Mouse (Mus musculus) midbrain, embryonic 14.5 days (tissue): ENCODE data around the gene Dnajc6. TPM values are rescaled to one million over a fixed set of nuclear protein-coding genes. Genes with fewer than 3 reads are reported as not detected.

ENCODE experiments used
- ATAC-seq: fragments of 200-750 bp; cut with Nextera tagmentation; 2 replicates; pipeline ENCODE4 v1.8.0; 2017; ENCODE audit warnings: moderate number of reproducible peaks, moderate library complexity; ENCODE audit not compliant: low FRiP score, low TSS enrichment
- DNase-seq: peaks from one replicate; pipeline ENCODE4 v3.0.0-alpha.2; 2015
- H3K27ac ChIP-seq: fragments of 300-500 bp; sonication (generic); replicated peaks from 2 replicates; pipeline ENCODE4 v1.5.1; 2014; ENCODE audit warnings: mild to moderate bottlenecking, low read depth, low read length, moderate library complexity
- H3K27me3 ChIP-seq: fragments of 300-500 bp; sonication (generic); 2 replicates; pipeline ENCODE4 v1.6.1; 2014; ENCODE audit warnings: low read length, control low read depth, mixed read lengths; ENCODE audit not compliant: control insufficient read depth, insufficient read depth
- H3K36me3 ChIP-seq: fragments of 300-500 bp; sonication (generic); 2 replicates; pipeline ENCODE4 v1.6.1; 2014; ENCODE audit warnings: low read length, control low read depth; ENCODE audit not compliant: control insufficient read depth, insufficient read depth
- H3K4me1 ChIP-seq: fragments of 300-500 bp; sonication (generic); 2 replicates; pipeline ENCODE4 v1.6.1; 2014; ENCODE audit warnings: mild to moderate bottlenecking, antibody characterized with exemption, low read length, control low read depth; ENCODE audit not compliant: control insufficient read depth, insufficient read depth
- H3K4me2 ChIP-seq: fragments of 300-500 bp; sonication (generic); 2 replicates; pipeline ENCODE4 v1.6.1; 2014; ENCODE audit warnings: mild to moderate bottlenecking, low read length, moderate library complexity
- H3K4me3 ChIP-seq: fragments of 300-500 bp; sonication (generic); replicated peaks from 2 replicates; pipeline ENCODE4 v1.5.1; 2014; ENCODE audit warnings: low read depth, low read length
- H3K9ac ChIP-seq: fragments of 300-500 bp; sonication (generic); replicated peaks from 2 replicates; pipeline ENCODE4 v1.6.1; 2014; ENCODE audit warnings: mild to moderate bottlenecking, low read length, moderate library complexity
- H3K9me3 ChIP-seq: fragments of 300-500 bp; sonication (generic); 2 replicates; pipeline ENCODE4 v1.6.1; 2016; ENCODE audit warnings: low read length, control low read depth, mixed read lengths; ENCODE audit not compliant: control insufficient read depth
- WGBS: fragments of 180-500 bp; shearing (Covaris S2); extraction: QIAGEN DNeasy Blood & Tissue Kit; methylation state at CpG from one replicate; pipeline ENCODE4 v1.1.7; 2014; 5-methylcytosine and 5-hydroxymethylcytosine counted together
- polyA plus RNA-seq: library from polyadenylated mRNA; unstranded; fragments of >200 nt; fragmentation: Nextera tagmentation; extraction: Ambion mirVana; gene quantifications from 2 replicates; pipeline ENCODE4 v1.2.1, GENCODE M21; 2014

Gene Dnajc6
- polyA plus RNA-seq, 1 experiment from 2014 or later: 55.0 TPM

DNA sequence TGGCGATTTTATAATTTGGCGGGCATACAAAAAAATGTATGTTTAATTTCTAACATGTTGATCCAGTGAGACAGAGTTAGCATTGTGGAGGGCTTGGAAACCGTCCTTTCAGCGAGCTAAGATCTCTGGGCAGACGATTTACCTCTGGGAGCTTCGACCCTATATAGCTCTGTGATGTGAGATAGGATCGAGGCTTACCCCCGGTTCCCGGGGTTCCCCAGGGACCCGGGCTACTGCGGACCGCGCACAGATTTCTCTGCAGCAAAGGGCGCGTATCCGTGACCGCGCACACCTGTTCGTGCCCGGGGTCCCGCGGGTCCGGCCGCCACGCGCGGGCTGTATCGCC, 287 bp upstream of the Dnajc6 start:
- H3K36me3 ChIP-seq: no peaks in the 10 kb centered on the region
- H3K9me3 ChIP-seq: no peaks in the 10 kb centered on the region
- H3K27ac ChIP-seq: no peak overlapping the region
- no peaks in the 10 kb centered on the region for H3K4me1 ChIP-seq
- peaks cover 28% of the 10 kb centered on the region for H3K27me3 ChIP-seq
- under 1% methylated on average over 28 of the region's 28 CpGs for WGBS
- H3K9ac ChIP-seq: peak overlapping the region; percentile 66
- peak overlapping the region; percentile 64 for H3K4me3 ChIP-seq
- ATAC-seq (peak; percentile 47), DNase-seq (no peak)
- peak overlapping the region; percentile 97 for H3K4me2 ChIP-seq

DNA sequence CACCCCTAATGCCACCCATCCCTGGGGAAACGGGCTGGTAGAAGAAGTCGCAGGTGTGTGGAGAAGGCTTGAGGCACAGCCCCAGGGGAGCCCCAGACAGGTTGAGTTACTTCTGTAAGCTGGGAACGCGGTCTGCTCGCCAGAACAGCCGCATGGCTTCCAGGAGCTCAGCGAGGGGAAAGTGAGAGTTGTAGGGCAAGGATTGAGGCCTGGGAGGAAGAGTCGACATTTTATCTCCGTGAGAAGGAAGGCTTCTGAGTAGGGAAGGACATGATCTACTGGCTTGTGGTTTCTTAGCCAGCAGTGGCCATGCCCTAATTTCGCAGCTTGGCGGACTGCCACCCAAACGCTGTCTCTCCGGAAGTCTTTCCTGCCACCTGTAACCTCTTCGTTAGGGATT, 888 bp downstream of the Dnajc6 start:
- no peak overlapping the region for H3K9ac ChIP-seq
- DNase-seq: peak; percentile 46
- WGBS: 6% methylated on average over 14 of the region's 14 CpGs

DNA sequence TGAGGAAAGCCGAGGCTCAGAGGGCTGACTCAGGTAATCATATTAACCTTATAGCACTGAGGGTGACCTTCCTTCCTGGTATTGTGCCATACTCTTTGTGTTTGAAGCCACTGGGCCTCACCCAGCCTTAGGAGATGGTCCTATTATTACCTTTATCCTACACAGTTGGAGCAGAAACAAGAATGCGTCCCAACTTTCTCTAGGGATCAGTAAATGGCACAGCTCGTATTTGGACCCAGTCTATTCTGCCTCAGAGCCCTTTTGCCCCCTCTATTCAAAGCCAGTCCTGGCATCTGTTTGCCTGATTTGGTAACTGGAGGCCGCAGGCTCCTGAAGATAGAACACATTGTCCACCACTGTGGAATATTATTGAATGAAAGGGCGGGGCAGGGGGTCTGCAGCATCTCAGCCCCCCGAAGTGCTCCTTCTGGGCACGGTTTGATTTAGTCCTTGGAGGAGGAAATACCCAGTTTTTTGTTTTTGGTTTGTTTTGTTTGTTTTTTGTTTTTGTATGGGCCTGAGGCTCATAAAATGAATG, 8.1 kb downstream of the Dnajc6 start:
- 46% methylated on average over 7 of the region's 7 CpGs for WGBS
- no peak overlapping the region for H3K4me2 ChIP-seq
- H3K9me3 ChIP-seq: no peaks in the 10 kb centered on the region
- ATAC-seq (no peak), DNase-seq (no peak)
- no peak overlapping the region for H3K4me3 ChIP-seq
- H3K27ac ChIP-seq: no peak overlapping the region
- H3K36me3 ChIP-seq: no peaks in the 10 kb centered on the region
- no peak overlapping the region for H3K9ac ChIP-seq
- H3K4me1 ChIP-seq: 0 out of 2 replicates have a peak, but pooled peaks cover 3% of the 10 kb centered on the region
- H3K27me3 ChIP-seq: no peaks in the 10 kb centered on the region

More for the DNA sequence above, 888 bp downstream of the Dnajc6 start:
- Histone ChIP-seq H3K4me1 (no peaks in the 10 kb centered on the region), H3K4me3 (peak overlapping the region; percentile 64), H3K9me3 (no peaks in the 10 kb centered on the region), H3K36me3 (no peaks in the 10 kb centered on the region), H3K27ac (no peak overlapping the region), H3K4me2 (peak overlapping the region; percentile 97), H3K27me3 (peaks cover 28% of the 10 kb centered on the region)
- no peak for ATAC-seq

DNA sequence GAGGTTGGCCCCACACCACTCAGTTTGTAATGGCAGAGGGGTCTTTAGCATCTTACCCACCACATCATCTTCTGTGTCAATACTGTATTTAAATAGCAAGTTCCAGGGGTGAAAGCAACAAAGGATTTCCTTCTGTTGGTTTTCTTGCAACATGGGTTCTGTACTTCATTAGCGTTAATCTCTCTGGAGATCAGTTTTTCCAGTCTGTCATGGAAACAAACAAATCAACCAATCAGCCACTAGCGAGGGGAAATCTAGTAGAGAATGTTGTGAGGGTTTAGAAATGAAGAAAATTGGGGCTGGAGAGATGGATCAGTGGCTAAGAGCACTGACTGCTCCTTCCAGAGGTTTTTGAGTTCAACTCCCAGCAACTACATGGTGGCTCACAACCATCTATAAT, 9.5 kb downstream of the Dnajc6 start:
- Histone ChIP-seq H3K4me3 (no peak overlapping the region), H3K27me3 (no peaks in the 10 kb centered on the region), H3K4me2 (no peak overlapping the region), H3K9me3 (no peaks in the 10 kb centered on the region), H3K4me1 (0 out of 2 replicates have a peak, but pooled peaks cover 3% of the 10 kb centered on the region), H3K27ac (no peak overlapping the region), H3K9ac (no peak overlapping the region), H3K36me3 (no peaks in the 10 kb centered on the region)
- no peak for DNase-seq
- WGBS: 71% methylated on average over 2 of the region's 2 CpGs
- no peak for ATAC-seq

DNA sequence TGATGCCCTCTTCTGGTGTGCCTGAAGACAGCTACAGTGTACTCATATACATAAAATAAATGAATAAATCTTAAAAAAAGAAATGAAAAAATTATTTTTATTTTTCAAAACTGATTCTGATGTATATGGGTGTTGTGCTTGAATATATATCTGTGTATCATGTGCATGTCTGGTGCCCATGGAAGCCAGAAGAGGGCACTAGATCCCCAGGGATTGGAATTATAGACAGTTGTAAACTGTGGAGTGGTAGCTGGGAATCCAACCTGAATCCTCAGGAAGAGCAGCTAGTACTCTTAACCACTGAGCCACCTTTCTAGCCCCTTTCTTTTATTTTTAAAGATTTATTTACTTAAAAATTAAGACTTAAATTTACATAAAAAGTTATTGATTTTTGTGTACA, 9.9 kb downstream of the Dnajc6 start:
- H3K9me3 ChIP-seq: no peaks in the 10 kb centered on the region
- H3K4me2 ChIP-seq: no peak overlapping the region
- DNase-seq (no peak), ATAC-seq (no peak)
- no peaks in the 10 kb centered on the region for H3K27me3 ChIP-seq
- no peaks in the 10 kb centered on the region for H3K36me3 ChIP-seq
- H3K9ac ChIP-seq: no peak overlapping the region
- no peak overlapping the region for H3K27ac ChIP-seq
- no peak overlapping the region for H3K4me3 ChIP-seq
- H3K4me1 ChIP-seq: 0 out of 2 replicates have a peak, but pooled peaks cover 3% of the 10 kb centered on the region

DNA sequence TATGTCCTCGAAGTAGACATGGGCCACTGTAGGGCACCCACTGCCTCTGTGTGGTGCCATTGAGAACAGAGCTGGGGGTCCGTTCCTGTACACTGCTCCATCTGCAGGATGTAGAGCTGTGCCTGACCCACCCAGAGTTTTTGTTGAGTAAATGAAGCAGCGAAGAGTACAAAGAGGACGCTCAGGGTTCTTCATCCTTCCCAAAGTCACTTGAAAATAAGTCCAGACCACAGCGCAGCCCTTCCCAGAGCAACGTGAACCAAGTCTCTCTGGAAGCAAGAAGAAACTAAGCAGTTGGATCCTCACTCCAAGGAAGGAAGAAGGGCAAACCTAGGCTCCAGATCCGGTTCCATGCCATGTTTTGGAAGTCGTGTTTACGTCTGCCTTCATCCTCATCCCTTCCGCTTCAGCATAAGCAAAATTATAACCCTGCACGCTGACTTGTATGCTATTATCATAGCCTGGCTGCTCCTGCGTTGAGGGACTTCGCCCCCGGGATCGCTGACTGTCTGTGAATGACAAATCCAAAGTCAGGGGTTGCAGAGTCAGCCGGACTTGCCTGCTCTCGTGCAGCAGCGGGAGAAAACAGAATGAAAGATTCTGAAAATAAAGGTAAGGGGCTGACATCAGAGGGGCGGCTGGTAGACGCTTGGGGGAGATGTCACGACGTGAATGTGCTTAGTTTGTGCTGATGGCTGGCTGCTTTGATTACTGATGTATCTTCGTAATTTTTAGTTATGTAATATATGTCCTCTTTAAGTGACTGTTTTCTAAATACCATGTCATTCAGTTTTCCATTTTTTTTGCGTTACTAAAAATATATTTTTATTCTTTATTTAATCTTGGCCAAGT, 11.3 kb downstream of the Dnajc6 start:
- 10% methylated on average over 24 of the region's 24 CpGs for WGBS
- peak overlapping the region; percentile 50 for H3K9ac ChIP-seq
- H3K4me1 ChIP-seq: 0 out of 2 replicates have a peak, but pooled peaks cover 3% of the 10 kb centered on the region
- H3K9me3 ChIP-seq: no peaks in the 10 kb centered on the region
- H3K36me3 ChIP-seq: no peaks in the 10 kb centered on the region
- peak overlapping the region; percentile 93 for H3K4me2 ChIP-seq
- H3K27ac ChIP-seq: peak overlapping the region; percentile 64; the same call in 1 of the 2 replicates
- peak overlapping the region; percentile 47 for H3K4me3 ChIP-seq
- DNase-seq (peak; percentile 88), ATAC-seq (peak; percentile 53; the same call in 1 of the 2 replicates)
- H3K27me3 ChIP-seq: no peaks in the 10 kb centered on the region

DNA sequence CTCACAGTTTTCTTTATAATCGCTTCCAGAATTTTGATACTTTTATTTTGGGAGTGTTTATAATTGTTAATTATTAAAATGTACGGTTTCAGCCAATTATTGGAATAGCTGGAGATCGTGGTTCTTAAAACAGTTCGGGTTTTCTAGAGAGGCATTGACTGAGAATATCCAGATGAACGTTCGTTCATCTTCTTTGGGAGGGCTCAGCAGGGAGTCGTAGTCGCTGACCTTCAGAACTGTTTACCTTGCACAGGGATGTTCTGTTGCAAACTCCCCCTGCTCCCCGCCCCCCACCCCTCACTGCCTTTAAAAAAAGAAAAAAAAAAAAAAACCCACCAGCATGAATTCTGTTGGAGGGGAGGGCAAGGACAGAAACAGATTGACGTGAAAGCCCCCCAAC, 12.0 kb downstream of the Dnajc6 start:
- H3K4me1 ChIP-seq: 0 out of 2 replicates have a peak, but pooled peaks cover 3% of the 10 kb centered on the region
- peak overlapping the region; percentile 63 for H3K9ac ChIP-seq
- H3K27me3 ChIP-seq: no peaks in the 10 kb centered on the region
- no peaks in the 10 kb centered on the region for H3K36me3 ChIP-seq
- H3K27ac ChIP-seq: peak overlapping the region; percentile 60; the same call in 1 of the 2 replicates
- ATAC-seq (0 out of 2 replicates have a peak, but pooled peaks have one; percentile 18), DNase-seq (peak; percentile 59)
- H3K4me2 ChIP-seq: peak overlapping the region; percentile 93
- H3K9me3 ChIP-seq: no peaks in the 10 kb centered on the region
- H3K4me3 ChIP-seq: peak overlapping the region; percentile 47
- WGBS: 2% methylated on average over 10 of the region's 10 CpGs

DNA sequence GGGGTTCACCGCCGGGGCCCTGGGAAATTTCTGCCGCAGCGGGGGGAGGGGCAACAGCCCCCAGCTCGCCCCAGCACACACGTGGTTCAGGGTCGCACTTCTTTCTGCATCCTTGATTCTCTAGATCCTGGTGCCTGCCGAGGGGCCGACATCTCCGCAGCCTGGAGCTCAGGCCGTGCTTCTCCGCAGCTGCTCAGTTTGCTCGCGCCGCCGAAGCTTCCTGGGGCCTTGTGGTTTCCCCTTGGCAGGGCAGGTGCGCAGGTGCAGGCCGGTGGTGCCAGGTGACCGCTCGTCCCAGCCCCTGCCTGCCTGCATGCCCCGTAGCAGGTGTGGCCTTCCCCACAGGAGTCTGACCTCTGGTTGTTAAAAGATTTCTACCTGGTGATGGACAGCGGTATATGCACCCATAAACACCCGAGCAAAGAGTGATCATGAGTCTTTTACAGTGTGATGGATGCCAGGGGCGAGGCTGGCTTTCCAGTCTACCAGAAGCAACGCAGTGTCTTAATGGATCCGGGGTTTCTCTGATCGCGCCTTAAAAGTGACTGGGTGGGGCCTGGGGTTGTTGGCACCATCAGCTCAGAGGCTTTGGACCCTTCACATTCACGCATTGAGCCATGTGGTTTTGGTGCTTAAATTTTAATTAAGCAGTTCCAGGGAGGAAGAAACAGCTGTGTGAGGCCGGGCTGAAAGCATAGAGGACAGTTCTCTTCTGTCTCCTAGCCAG, 12.6 kb downstream of the Dnajc6 start:
- H3K27me3 ChIP-seq: no peaks in the 10 kb centered on the region
- no peaks in the 10 kb centered on the region for H3K36me3 ChIP-seq
- no peaks in the 10 kb centered on the region for H3K9me3 ChIP-seq
- H3K4me1 ChIP-seq: 0 out of 2 replicates have a peak, but pooled peaks cover 3% of the 10 kb centered on the region
- H3K27ac ChIP-seq: peak overlapping the region; percentile 60; the same call in 1 of the 2 replicates
- ATAC-seq: peak; percentile 71
- peak; percentile 72 for DNase-seq
- H3K4me2 ChIP-seq: peak overlapping the region; percentile 93
- H3K9ac ChIP-seq: peak overlapping the region; percentile 63
- peak overlapping the region; percentile 47 for H3K4me3 ChIP-seq
- 3% methylated on average over 30 of the region's 30 CpGs for WGBS
